Mouse (Mus musculus): Measurements from ENCODE around the gene S100a4.

GRCm38 (mm10) chr3:90595556-90595955, 8.0 kb upstream of the S100a4 start:
- TF ChIP-seq CTCF (conservative IDR thresholded peaks at IDR 0.05; ENCODE audit: insufficient read depth, insufficient read length, low read depth, low read length) = no peak
- no peak for TF ChIP-seq POLR2A (IDR thresholded peaks at IDR 0.05; ENCODE audit: low read depth, low read length)
